Mouse (Mus musculus): ENCODE measurements around the gene Palmd. TPM values are rescaled to one million over a fixed set of nuclear protein-coding genes. Genes with fewer than 3 reads are reported as not detected.

The Palmd gene
- polyA plus RNA-seq, 1 experiment from 2014 or later = 15.9 TPM

- H3K36me3 ChIP-seq (ENCODE audit: control insufficient read depth, insufficient read depth, low read length) = peaks cover 2% of the 10 kb centered on the region; the same call in 1 of the 2 replicates
- no peak overlapping the region for H3K27ac ChIP-seq (ENCODE audit: low read depth, low read length)
- H3K27me3 ChIP-seq (replicated peaks; ENCODE audit: control insufficient read depth, insufficient read depth, low read length) = no peaks in the 10 kb centered on the region
- ATAC-seq = no peak
- H3K9ac ChIP-seq (ENCODE audit: low read length) = no peak overlapping the region
- no peak overlapping the region for H3K4me3 ChIP-seq (ENCODE audit: low read depth, low read length)
- H3K4me2 ChIP-seq (ENCODE audit: low read length) = no peak overlapping the region
- WGBS = 94% methylated on average over 6 of the region's 6 CpGs
- no peaks in the 10 kb centered on the region for H3K9me3 ChIP-seq (replicated peaks; ENCODE audit: control insufficient read depth, low read length)
- H3K4me1 ChIP-seq (ENCODE audit: control insufficient read depth, insufficient read depth, low read length) = no peaks in the 10 kb centered on the region
- no peak for DNase-seq (ENCODE audit: low spot score)
These were observed 18.1 kb downstream of the Palmd start for GRCm38 (mm10) chr3:116950665-116951115.

- Histone ChIP-seq H3K9me3 (replicated peaks; ENCODE audit: control insufficient read depth, low read length) (no peaks in the 10 kb centered on the region), H3K27me3 (replicated peaks; ENCODE audit: control insufficient read depth, insufficient read depth, low read length) (no peaks in the 10 kb centered on the region), H3K4me3 (ENCODE audit: low read depth, low read length) (no peak overlapping the region), H3K27ac (ENCODE audit: low read depth, low read length) (no peak overlapping the region), H3K4me2 (ENCODE audit: low read length) (no peak overlapping the region), H3K9ac (ENCODE audit: low read length) (no peak overlapping the region), H3K4me1 (ENCODE audit: control insufficient read depth, insufficient read depth, low read length) (no peaks in the 10 kb centered on the region), H3K36me3 (ENCODE audit: control insufficient read depth, insufficient read depth, low read length) (no peaks in the 10 kb centered on the region)
- WGBS = 91% methylated on average over 4 of the region's 4 CpGs
- no peak for ATAC-seq
- DNase-seq (ENCODE audit: low spot score) = no peak
These were observed 22.3 kb downstream of the Palmd start for GRCm38 (mm10) chr3:116946476-116946875.

- Histone ChIP-seq H3K9me3 (replicated peaks; ENCODE audit: control insufficient read depth, low read length) (no peaks in the 10 kb centered on the region), H3K27ac (ENCODE audit: low read depth, low read length) (no peak overlapping the region), H3K4me2 (ENCODE audit: low read length) (no peak overlapping the region), H3K4me3 (ENCODE audit: low read depth, low read length) (no peak overlapping the region), H3K9ac (ENCODE audit: low read length) (no peak overlapping the region), H3K4me1 (ENCODE audit: control insufficient read depth, insufficient read depth, low read length) (no peaks in the 10 kb centered on the region), H3K36me3 (ENCODE audit: control insufficient read depth, insufficient read depth, low read length) (no peaks in the 10 kb centered on the region), H3K27me3 (replicated peaks; ENCODE audit: control insufficient read depth, insufficient read depth, low read length) (no peaks in the 10 kb centered on the region)
- DNase-seq (ENCODE audit: low spot score) (no peak), ATAC-seq (no peak)
- WGBS = 89% methylated on average over 4 of the region's 4 CpGs
These were observed 25.4 kb downstream of the Palmd start for GRCm38 (mm10) chr3:116943422-116943821.

- WGBS = 79% methylated on average over 6 of the region's 6 CpGs
- Histone ChIP-seq H3K9ac (ENCODE audit: low read length) (no peak overlapping the region), H3K4me1 (ENCODE audit: control insufficient read depth, insufficient read depth, low read length) (no peaks in the 10 kb centered on the region), H3K36me3 (ENCODE audit: control insufficient read depth, insufficient read depth, low read length) (no peaks in the 10 kb centered on the region), H3K9me3 (replicated peaks; ENCODE audit: control insufficient read depth, low read length) (no peaks in the 10 kb centered on the region), H3K4me2 (ENCODE audit: low read length) (no peak overlapping the region), H3K27ac (ENCODE audit: low read depth, low read length) (no peak overlapping the region), H3K4me3 (ENCODE audit: low read depth, low read length) (no peak overlapping the region), H3K27me3 (replicated peaks; ENCODE audit: control insufficient read depth, insufficient read depth, low read length) (no peaks in the 10 kb centered on the region)
- no peak for ATAC-seq
- no peak for DNase-seq (ENCODE audit: low spot score)
These were observed 26.0 kb downstream of the Palmd start for GRCm38 (mm10) chr3:116942751-116943150.

GRCm38 (mm10) chr3:116941559-116942117 is 27.1 kb downstream of the Palmd start:
- ATAC-seq (no peak), DNase-seq (ENCODE audit: low spot score) (no peak)
- Histone ChIP-seq H3K9ac (ENCODE audit: low read length) (no peak overlapping the region), H3K27me3 (replicated peaks; ENCODE audit: control insufficient read depth, insufficient read depth, low read length) (no peaks in the 10 kb centered on the region), H3K4me2 (ENCODE audit: low read length) (no peak overlapping the region), H3K4me3 (ENCODE audit: low read depth, low read length) (no peak overlapping the region), H3K27ac (ENCODE audit: low read depth, low read length) (no peak overlapping the region), H3K4me1 (ENCODE audit: control insufficient read depth, insufficient read depth, low read length) (peaks cover 2% of the 10 kb centered on the region; the same call in 1 of the 2 replicates), H3K36me3 (ENCODE audit: control insufficient read depth, insufficient read depth, low read length) (no peaks in the 10 kb centered on the region), H3K9me3 (replicated peaks; ENCODE audit: control insufficient read depth, low read length) (no peaks in the 10 kb centered on the region)
- WGBS = 94% methylated on average over 1 of the region's 1 CpGs

- H3K9ac ChIP-seq (ENCODE audit: low read length) = no peak overlapping the region
- 78% methylated on average over 10 of the region's 10 CpGs for WGBS
These were observed 27.8 kb downstream of the Palmd start for GRCm38 (mm10) chr3:116940804-116941558.

GRCm38 (mm10) chr3:116936934-116937691 is 31.7 kb downstream of the Palmd start:
- H3K27ac ChIP-seq (ENCODE audit: low read depth, low read length) = no peak overlapping the region; the same call in 1 of the 2 replicates
- peaks cover 2% of the 10 kb centered on the region; the same call in 1 of the 2 replicates for H3K4me1 ChIP-seq (ENCODE audit: control insufficient read depth, insufficient read depth, low read length)
- no peak overlapping the region for H3K4me3 ChIP-seq (ENCODE audit: low read depth, low read length)
- H3K36me3 ChIP-seq (ENCODE audit: control insufficient read depth, insufficient read depth, low read length) = no peaks in the 10 kb centered on the region
- no peak overlapping the region for H3K4me2 ChIP-seq (ENCODE audit: low read length)
- no peak overlapping the region for H3K9ac ChIP-seq (ENCODE audit: low read length)
- 42% methylated on average over 4 of the region's 4 CpGs for WGBS
- no peaks in the 10 kb centered on the region for H3K27me3 ChIP-seq (replicated peaks; ENCODE audit: control insufficient read depth, insufficient read depth, low read length)
- DNase-seq (ENCODE audit: low spot score) (peak; percentile 41), ATAC-seq (peak; percentile 73)
- no peaks in the 10 kb centered on the region for H3K9me3 ChIP-seq (replicated peaks; ENCODE audit: control insufficient read depth, low read length)

More at GRCm38 (mm10) chr3:116940804-116941558, 27.8 kb downstream of the Palmd start:
- H3K36me3 ChIP-seq (ENCODE audit: control insufficient read depth, insufficient read depth, low read length) = no peaks in the 10 kb centered on the region
- H3K4me3 ChIP-seq (ENCODE audit: low read depth, low read length) = no peak overlapping the region
- no peaks in the 10 kb centered on the region for H3K27me3 ChIP-seq (replicated peaks; ENCODE audit: control insufficient read depth, insufficient read depth, low read length)
- no peak for ATAC-seq
- DNase-seq (ENCODE audit: low spot score) = no peak
- no peaks in the 10 kb centered on the region for H3K9me3 ChIP-seq (replicated peaks; ENCODE audit: control insufficient read depth, low read length)
- peaks cover 2% of the 10 kb centered on the region; the same call in 1 of the 2 replicates for H3K4me1 ChIP-seq (ENCODE audit: control insufficient read depth, insufficient read depth, low read length)
- no peak overlapping the region for H3K4me2 ChIP-seq (ENCODE audit: low read length)
- no peak overlapping the region for H3K27ac ChIP-seq (ENCODE audit: low read depth, low read length)

- H3K4me3 ChIP-seq (ENCODE audit: low read depth, low read length) = no peak overlapping the region
- peaks cover 2% of the 10 kb centered on the region; the same call in 1 of the 2 replicates for H3K4me1 ChIP-seq (ENCODE audit: control insufficient read depth, insufficient read depth, low read length)
- ATAC-seq = no peak
- no peaks in the 10 kb centered on the region for H3K27me3 ChIP-seq (replicated peaks; ENCODE audit: control insufficient read depth, insufficient read depth, low read length)
- WGBS = 91% methylated on average over 1 of the region's 1 CpGs
- H3K36me3 ChIP-seq (ENCODE audit: control insufficient read depth, insufficient read depth, low read length) = no peaks in the 10 kb centered on the region
- no peak for DNase-seq (ENCODE audit: low spot score)
- no peak overlapping the region for H3K9ac ChIP-seq (ENCODE audit: low read length)
- H3K9me3 ChIP-seq (replicated peaks; ENCODE audit: control insufficient read depth, low read length) = no peaks in the 10 kb centered on the region
- no peak overlapping the region for H3K4me2 ChIP-seq (ENCODE audit: low read length)
- H3K27ac ChIP-seq (ENCODE audit: low read depth, low read length) = no peak overlapping the region
These were observed 35.6 kb downstream of the Palmd start for GRCm38 (mm10) chr3:116933158-116933557.

Data from forebrain, embryonic 14.5 days (tissue).